Mouse (Mus musculus) MEL (cell line): ENCODE results near the gene Hoxc5.

Experiments
- CHD2 ChIP-seq: IDR thresholded peaks from 2 replicates; pipeline ENCODE4 v1.6.1; 2011; ENCODE audit warnings: low read length, improper control_type of control experiment
- CTCF ChIP-seq, 3 experiments: IDR thresholded peaks in 2 of 3; conservative IDR thresholded peaks in 1 of 3; 2 replicates each; pipeline ENCODE4 v1.5.1; 2011 to 2012; ENCODE audit warnings: low read length in 3 of 3, low read depth in 2 of 3, mild to moderate bottlenecking in 2 of 3, improper control_type of control experiment in 1 of 3, inconsistent platforms in 1 of 3, mixed read lengths in 1 of 3, moderate library complexity in 1 of 3; ENCODE audit not compliant: control insufficient read depth in 1 of 3, insufficient read depth in 1 of 3, poor library complexity in 1 of 3, severe bottlenecking in 1 of 3
- EP300 ChIP-seq, 2 experiments: IDR thresholded peaks; 2 replicates each; pipeline ENCODE4 v1.6.1; 2011; ENCODE audit warnings: improper control_type of control experiment in 2 of 2, low read length in 2 of 2, low read depth in 1 of 2, mild to moderate bottlenecking in 1 of 2
- HCFC1 ChIP-seq: IDR thresholded peaks from 2 replicates; pipeline ENCODE4 v1.6.1; 2012; ENCODE audit warnings: low read depth, mild to moderate bottlenecking, inconsistent platforms, low read length, improper control_type of control experiment, moderate library complexity
- MAX ChIP-seq: IDR thresholded peaks from 2 replicates; pipeline ENCODE4 v1.6.1; 2011; ENCODE audit warnings: low read length, improper control_type of control experiment
- NELFE ChIP-seq: IDR thresholded peaks from 2 replicates; pipeline ENCODE4 v1.6.1; 2011; ENCODE audit warnings: low read depth, low read length, improper control_type of control experiment
- NRF1 ChIP-seq: IDR thresholded peaks from 2 replicates; pipeline ENCODE4 v1.6.1; 2014; ENCODE audit warnings: low read depth, mild to moderate bottlenecking, inconsistent platforms, low read length, improper control_type of control experiment, moderate library complexity; ENCODE audit not compliant: poor library complexity, insufficient read depth, severe bottlenecking

GRCm38 (mm10) chr15:102939256-102940155, 27.7 kb upstream of the Hoxc5 start:
- TF ChIP-seq CHD2 (no peak), CTCF (IDR thresholded peaks at IDR 0.05 in 2 of 3, conservative IDR thresholded peaks at IDR 0.05 in 1 of 3; ENCODE audit: control insufficient read depth in 1 of 3, insufficient read depth in 1 of 3, low read depth in 2 of 3, low read length in 3 of 3, poor library complexity in 1 of 3, severe bottlenecking in 1 of 3) (no peak), HCFC1 (no peak), NELFE (no peak), NRF1 (no peak), MAX (no peak), EP300 (IDR thresholded peaks at IDR 0.05; ENCODE audit: low read depth in 1 of 2, low read length in 2 of 2) (no peak)
